ENCODE assay signal across 28 mouse cellular contexts in genomic region chr11:76898751-76899150, GRCm38 (mm10). TPM values are rescaled to one million over a fixed set of nuclear protein-coding genes. Genes with fewer than 3 reads are reported as not detected.
"Had no signal": no experiment of that assay in that cellular context is flagged by ENCODE, and none has a peak within 500 bp of the region (broad histone marks: within the 10 kb centered on the region; RNA-seq: fewer than 3 reads in every experiment).

No protein-coding gene starts in this region.

- H3K36me3 ChIP-seq: limb, embryonic 10.5 days; limb, embryonic 13.5 days; liver, embryonic 12.5 days; liver, embryonic 15.5 days; midbrain, embryonic 10.5 days; midbrain, embryonic 13.5 days; neural tube, embryonic 13.5 days had no signal

- DNase-seq: kidney, adult 2 months; kidney, postnatal 25 days; liver; lung, adult 18-20 months; lung, postnatal 36 days; retina, postnatal 1 day; right cerebral cortex, postnatal 25 days; thymus, adult 18-20 months; thymus, postnatal 36 days had no signal

- H3K27me3 ChIP-seq: limb, embryonic 13.5 days; liver, embryonic 12.5 days; liver, embryonic 15.5 days; midbrain, embryonic 13.5 days; neural tube, embryonic 13.5 days had no signal

- H3K4me3 ChIP-seq: limb, embryonic 10.5 days; limb, embryonic 13.5 days; liver, embryonic 12.5 days; liver, embryonic 15.5 days; midbrain, embryonic 10.5 days; midbrain, embryonic 13.5 days; myocyte; neural tube, embryonic 13.5 days had no signal

- ATAC-seq: inflammation-experienced regulatory T-cells, adult 6 months; intestine, embryonic 16.5 days; liver, embryonic 12.5 days; midbrain, embryonic 13.5 days; midbrain, embryonic 16.5 days had no signal

- H3K9ac ChIP-seq: limb, embryonic 13.5 days; liver, embryonic 12.5 days; liver, embryonic 15.5 days; midbrain, embryonic 13.5 days; neural tube, embryonic 13.5 days had no signal

- H3K9me3 ChIP-seq: limb, embryonic 10.5 days; limb, embryonic 13.5 days; liver, embryonic 12.5 days; liver, embryonic 15.5 days; megakaryocyte, embryonic 14.5 days; midbrain, embryonic 10.5 days; midbrain, embryonic 13.5 days; neural tube, embryonic 13.5 days had no signal

- H3K27ac ChIP-seq: limb, embryonic 10.5 days; limb, embryonic 13.5 days; liver, embryonic 12.5 days; liver, embryonic 15.5 days; midbrain, embryonic 10.5 days; midbrain, embryonic 13.5 days; neural tube, embryonic 13.5 days had no signal

- H3K4me2 ChIP-seq: limb, embryonic 13.5 days; liver, embryonic 12.5 days; liver, embryonic 15.5 days; midbrain, embryonic 13.5 days; neural tube, embryonic 13.5 days had no signal

RNA-seq across cellular contexts. Expression of gene Tmigd1, which starts 3.2 kb away (rescaled TPM):
- total RNA-seq: layer of hippocampus, adult 8-10 months; layer of hippocampus, postnatal 14 days; left cerebral cortex, adult 8-10 months; left cerebral cortex, postnatal 25 days; neutrophil, adult 5-6 weeks had no signal
- polyA plus RNA-seq: limb, embryonic 13.5 days; liver, embryonic 12.5 days; liver, embryonic 15.5 days; midbrain, embryonic 13.5 days; midbrain, embryonic 16.5 days; myocyte; spleen, adult 2 months; testis, adult 2 months had no signal
